Comparison of ENCODE assay signal across 9 mouse cellular contexts in the genomic region with DNA sequence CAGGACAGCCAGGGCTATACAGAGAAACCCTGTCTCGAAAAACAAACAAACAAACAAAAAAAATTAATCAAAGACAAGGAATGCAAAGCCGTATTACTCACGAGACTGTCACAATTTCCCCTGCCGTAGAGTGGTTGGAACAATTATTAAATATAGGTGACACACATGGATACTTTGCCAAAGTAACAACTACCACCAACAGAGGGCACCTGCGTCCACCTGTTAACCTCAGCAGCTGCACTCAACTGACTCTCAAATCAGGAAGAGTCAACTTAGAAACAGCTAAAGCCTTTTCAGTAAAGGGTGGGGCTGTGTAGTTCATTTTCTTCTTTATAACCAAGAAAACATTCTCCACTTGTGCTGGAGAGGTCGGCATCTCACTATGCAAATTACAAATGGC. TPM values are rescaled to one million over a fixed set of nuclear protein-coding genes. Genes with fewer than 3 reads are reported as not detected.
A peak's percentile ranks its signal among the peaks of the same experiment; 100 is the strongest.
DNase-seq lines count a peak whose midpoint lies in the region; ATAC-seq and TF ChIP-seq lines count a peak whose summit lies in the region.
"Had no signal": no experiment of that assay in that cellular context is flagged by ENCODE, and none has a peak within 500 bp of the region (broad histone marks: within the 10 kb centered on the region; RNA-seq: fewer than 3 reads in every experiment).

No protein-coding gene starts in this region.

- H3K4me3 ChIP-seq in gastrocnemius, adult 2 months, result no peak overlapping the region
- no peak overlapping the region for H3K4me3 ChIP-seq in kidney, postnatal 0 days (replicated peaks; ENCODE audit: low read depth, low read length)
- no peak overlapping the region for H3K4me3 ChIP-seq in neural tube, embryonic 15.5 days (replicated peaks)
- no peak overlapping the region for H3K4me3 ChIP-seq in midbrain, embryonic 10.5 days
- H3K4me3 ChIP-seq: limb, embryonic 12.5 days had no signal

- peak; percentile 61 for TF ChIP-seq CTCF in gastrocnemius, adult 2 months (IDR thresholded peaks at IDR 0.05)
- TF ChIP-seq CTCF in kidney, postnatal 0 days (IDR thresholded peaks at IDR 0.05; ENCODE audit: low read depth), result peak; percentile 74

- H3K4me2 ChIP-seq in kidney, postnatal 0 days (ENCODE audit: low read length), result no peak overlapping the region
- H3K4me2 ChIP-seq in neural tube, embryonic 15.5 days, result no peak overlapping the region
- H3K4me2 ChIP-seq: limb, embryonic 12.5 days had no signal

- H3K9ac ChIP-seq in kidney, postnatal 0 days (ENCODE audit: low read depth, low read length), result no peak overlapping the region
- no peak overlapping the region for H3K9ac ChIP-seq in neural tube, embryonic 15.5 days (replicated peaks)
- H3K9ac ChIP-seq: limb, embryonic 12.5 days had no signal

- intact Hi-C loops in gastrocnemius, adult 2 months (cut with DNase I), result loop anchor here (10.0 kb wide), 1 partner anchor 140 kb away; no protein-coding TSS in a partner anchor
- intact Hi-C loops in gastrocnemius, postnatal 14 days (cut with DNase I; ENCODE audit: low total_unique reads), result no loop called here

- H3K4me1 ChIP-seq in kidney, postnatal 0 days (replicated peaks; ENCODE audit: insufficient read depth, low read length), result peaks cover 8% of the 10 kb centered on the region
- H3K4me1 ChIP-seq in neural tube, embryonic 15.5 days, result peaks cover 23% of the 10 kb centered on the region
- peaks cover 22% of the 10 kb centered on the region for H3K4me1 ChIP-seq in midbrain, embryonic 10.5 days

- H3K36me3 ChIP-seq in kidney, postnatal 0 days (ENCODE audit: insufficient read depth, low read length), result peaks cover 8% of the 10 kb centered on the region; the same call in 1 of the 2 replicates
- H3K36me3 ChIP-seq in neural tube, embryonic 15.5 days, result peaks cover 13% of the 10 kb centered on the region
- peaks cover 64% of the 10 kb centered on the region for H3K36me3 ChIP-seq in midbrain, embryonic 10.5 days

- H3K9me3 ChIP-seq in kidney, postnatal 0 days (replicated peaks; ENCODE audit: low read length), result no peaks in the 10 kb centered on the region
- H3K9me3 ChIP-seq in neural tube, embryonic 15.5 days (replicated peaks), result no peaks in the 10 kb centered on the region
- H3K9me3 ChIP-seq in midbrain, embryonic 10.5 days (replicated peaks), result no peaks in the 10 kb centered on the region
- H3K9me3 ChIP-seq: limb, embryonic 12.5 days had no signal

- WGBS in kidney, postnatal 0 days, result 63% methylated on average over 6 of the region's 6 CpGs
- WGBS in neural tube, embryonic 15.5 days, result 71% methylated on average over 6 of the region's 6 CpGs
- 85% methylated on average over 6 of the region's 6 CpGs for WGBS in midbrain, embryonic 10.5 days

- no peak overlapping the region for H3K27ac ChIP-seq in gastrocnemius, adult 2 months
- no peak overlapping the region for H3K27ac ChIP-seq in kidney, postnatal 0 days
- no peak overlapping the region for H3K27ac ChIP-seq in neural tube, embryonic 15.5 days (replicated peaks)
- no peak overlapping the region for H3K27ac ChIP-seq in midbrain, embryonic 10.5 days (replicated peaks)
- H3K27ac ChIP-seq: limb, embryonic 12.5 days had no signal

- no peak for DNase-seq in gastrocnemius, adult 2 months
- DNase-seq in gastrocnemius, postnatal 14 days, result no peak
- peak; percentile 33 for DNase-seq in cerebellum, adult 8-10 months
- peak; percentile 67 for DNase-seq in kidney, postnatal 0 days (ENCODE audit: low spot score)
- DNase-seq in mesoderm, embryonic 11.5 days (ENCODE audit: low read depth, low spot score), result peak; percentile 32
- DNase-seq in midbrain, embryonic 10.5 days (ENCODE audit: low spot score), result no peak

- H3K27me3 ChIP-seq in kidney, postnatal 0 days (ENCODE audit: insufficient read depth, low read length), result no peaks in the 10 kb centered on the region
- H3K27me3 ChIP-seq in neural tube, embryonic 15.5 days (replicated peaks), result no peaks in the 10 kb centered on the region
- H3K27me3 ChIP-seq in midbrain, embryonic 10.5 days (ENCODE audit: low read depth, poor library complexity, severe bottlenecking), result no peaks in the 10 kb centered on the region
- H3K27me3 ChIP-seq: limb, embryonic 12.5 days had no signal

- peak; percentile 89 for ATAC-seq in CD4-positive, CD25-positive, alpha-beta regulatory T cell, adult 4 months
- ATAC-seq in kidney, postnatal 0 days (replicated peaks; ENCODE audit: low FRiP score, low read depth), result no peak
- no peak for ATAC-seq in neural tube, embryonic 15.5 days (ENCODE audit: low FRiP score)

RNA-seq across cellular contexts. Expression of a gene that starts 24.3 kb away (rescaled TPM):
- 1 to 10 TPM; 4.2 to 5.6 TPM for total RNA-seq in gastrocnemius, adult 2 months (2021)
- total RNA-seq in gastrocnemius, postnatal 14 days (2021), result 1 to 10 TPM; 3.7 to 3.9 TPM
- polyA plus RNA-seq in CD4-positive, CD25-positive, alpha-beta regulatory T cell, adult 4 months (2017; shearing (Covaris generic)), result 1 to 10 TPM; 1.5 to 6.1 TPM
- 6.6 and 7.3 TPM in 2 replicates for polyA plus RNA-seq in kidney, postnatal 0 days (2015; fragmentation: Nextera tagmentation; extraction: Ambion mirVana)
- 33.0 and 35.1 TPM in 2 replicates for polyA plus RNA-seq in neural tube, embryonic 15.5 days (2015; fragmentation: Nextera tagmentation; extraction: Ambion mirVana)
- 24.2 and 29.5 TPM in 2 replicates for polyA plus RNA-seq in midbrain, embryonic 10.5 days (2016; fragmentation: Nextera tagmentation; extraction: Ambion mirVana)

Comparison
In these comparisons a context has a peak if more than half of its experiments do, and no peak if none do; other contexts are left out.
1. DNase-seq: peak in cerebellum, adult 8-10 months (single experiment), kidney, postnatal 0 days (single experiment) and mesoderm, embryonic 11.5 days (single experiment); none in gastrocnemius, adult 2 months (single experiment), gastrocnemius, postnatal 14 days (single experiment) and midbrain, embryonic 10.5 days (single experiment).